Mouse (Mus musculus) small intestine, adult 2 months (tissue): ENCODE data around the gene Por.

Source experiments
- CTCF ChIP-seq: fragments of 200-500 bp; IDR thresholded peaks from 2 replicates; pipeline ENCODE4 v1.5.1; 2012; ENCODE audit warnings: low read depth, mild to moderate bottlenecking, control low read depth, inconsistent platforms, low read length, moderate library complexity, mixed read lengths; ENCODE audit not compliant: insufficient replicate concordance, insufficient read length; ENCODE audit errors: extremely low read depth
- POLR2A ChIP-seq: fragments of 200-500 bp; IDR thresholded peaks from 2 replicates; pipeline ENCODE4 v1.6.1; 2012; ENCODE audit warnings: low read depth, mild to moderate bottlenecking, control low read depth, inconsistent platforms, low read length, moderate library complexity

DNA sequence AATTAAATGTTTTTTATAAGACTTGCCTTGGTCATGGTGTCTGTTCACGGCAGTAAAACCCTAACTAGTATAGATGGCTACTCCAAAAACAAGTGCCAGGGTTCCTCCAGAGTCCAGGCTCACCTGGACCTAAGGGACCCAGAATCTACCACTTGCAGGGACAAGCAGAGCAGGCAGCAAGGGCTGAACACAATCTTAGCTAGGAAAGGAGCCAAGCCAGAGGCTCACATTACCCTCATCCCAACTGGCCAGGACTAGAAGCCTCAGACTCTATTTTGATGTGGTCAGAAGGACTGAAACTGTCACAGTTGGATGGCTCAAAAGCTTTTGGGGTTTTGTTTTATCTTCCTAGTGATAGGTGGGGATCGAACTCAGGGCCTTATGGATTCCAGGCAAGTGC, 81.8 kb downstream of the Por start:
- TF ChIP-seq POLR2A (no peak), CTCF (no peak)
